Mouse (Mus musculus) neural tube, embryonic 10.5 days (tissue): ENCODE data around the gene Cope.

ENCODE experiments used
- DNase-seq: peaks from one replicate; pipeline ENCODE4 v3.0.0-alpha.2; 2017; ENCODE audit warnings: low spot score; ENCODE audit errors: extremely low spot score

Gene Cope

GRCm38 (mm10) chr8:70347443-70347842 is 45.1 kb downstream of the Cope start:
- no peak for DNase-seq

GRCm38 (mm10) chr8:70347860-70348420 is 45.6 kb downstream of the Cope start:
- DNase-seq, result no peak

- DNase-seq, result no peak
Measured at GRCm38 (mm10) chr8:70351035-70351999, 49.0 kb downstream of the Cope start.

- DNase-seq, result no peak
Measured at GRCm38 (mm10) chr8:70352000-70352384, 49.7 kb downstream of the Cope start.

GRCm38 (mm10) chr8:70352657-70353151 is 50.4 kb downstream of the Cope start:
- no peak for DNase-seq

GRCm38 (mm10) chr8:70353194-70353817 is 51.0 kb downstream of the Cope start, which contains the start of gene Upf1:
Gene Upf1 (minus strand): TSS chr8:70353278.
- peak; percentile 98 for DNase-seq

GRCm38 (mm10) chr8:70354004-70354403 is 51.7 kb downstream of the Cope start:
- no peak for DNase-seq

- DNase-seq, result no peak
Measured at GRCm38 (mm10) chr8:70356111-70356510, 53.8 kb downstream of the Cope start.

GRCm38 (mm10) chr8:70359411-70359810 is 57.1 kb downstream of the Cope start:
- DNase-seq, result no peak

GRCm38 (mm10) chr8:70360769-70361168 is 58.5 kb downstream of the Cope start:
- peak; percentile 23 for DNase-seq

GRCm38 (mm10) chr8:70361484-70362032 is 59.2 kb downstream of the Cope start:
- DNase-seq, result no peak
